Mouse (Mus musculus) T-helper 17 cell (primary cell): ENCODE data around the gene Col25a1.

ENCODE experiments used
- in situ Hi-C, 2 experiments: fragments of 300-600 bp; cut with MboI, MseI; formaldehyde crosslinking; loops; 1 replicate in 1 of 2; 2 replicates in 1 of 2; pipeline ENCODE4 v1.15.1; 2025; ENCODE audit warnings: high pct_unique_total_duplicates in 2 of 2

Col25a1 gene

GRCm38 (mm10) chr3:130436956-130437355 is 305.7 kb downstream of the Col25a1 start:
- in situ Hi-C loops = no loop called here

- in situ Hi-C loops = no loop called here
These were observed 308.5 kb downstream of the Col25a1 start for GRCm38 (mm10) chr3:130439767-130440166.

GRCm38 (mm10) chr3:130440689-130441088 is 309.4 kb downstream of the Col25a1 start:
- in situ Hi-C loops = no loop called here

DNA sequence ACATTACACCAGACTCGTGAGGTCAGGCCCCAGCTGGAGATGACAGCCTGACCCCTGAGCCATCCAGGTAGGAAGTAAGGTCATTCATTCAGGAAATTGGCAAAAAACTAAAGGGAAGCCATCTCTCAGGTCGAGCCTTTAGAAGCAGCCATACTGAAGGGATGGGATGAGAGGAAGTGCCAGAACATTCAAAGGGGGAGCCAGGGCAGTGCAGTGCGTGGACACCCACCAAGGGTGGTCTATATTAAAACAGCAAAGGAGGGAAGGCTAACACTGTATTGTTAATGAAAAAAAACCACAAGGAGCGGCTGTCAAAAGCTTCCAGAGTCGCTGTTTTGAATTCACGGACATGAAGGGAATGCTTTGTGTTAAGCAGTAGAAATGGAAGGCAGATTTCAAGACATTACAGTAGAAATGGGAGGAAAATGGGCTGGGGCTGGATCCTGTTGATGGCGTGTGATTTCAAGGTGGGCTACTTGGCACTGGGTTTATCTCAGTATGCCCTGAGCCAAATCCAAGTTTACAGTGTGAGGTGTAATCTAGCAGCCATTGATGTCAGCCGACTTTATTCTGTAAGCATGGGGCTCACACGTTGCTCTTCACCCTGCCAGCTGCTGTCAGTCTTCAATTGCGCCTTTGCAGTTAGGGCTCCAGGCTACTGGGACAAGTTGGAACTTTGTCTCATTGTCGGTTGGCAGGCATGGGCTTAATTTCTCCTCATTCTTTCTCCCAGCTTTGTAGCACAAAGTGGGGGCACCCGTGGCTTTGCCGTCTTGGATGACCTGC is 312.7 kb downstream of the Col25a1 start:
- in situ Hi-C loops = no loop called here

DNA sequence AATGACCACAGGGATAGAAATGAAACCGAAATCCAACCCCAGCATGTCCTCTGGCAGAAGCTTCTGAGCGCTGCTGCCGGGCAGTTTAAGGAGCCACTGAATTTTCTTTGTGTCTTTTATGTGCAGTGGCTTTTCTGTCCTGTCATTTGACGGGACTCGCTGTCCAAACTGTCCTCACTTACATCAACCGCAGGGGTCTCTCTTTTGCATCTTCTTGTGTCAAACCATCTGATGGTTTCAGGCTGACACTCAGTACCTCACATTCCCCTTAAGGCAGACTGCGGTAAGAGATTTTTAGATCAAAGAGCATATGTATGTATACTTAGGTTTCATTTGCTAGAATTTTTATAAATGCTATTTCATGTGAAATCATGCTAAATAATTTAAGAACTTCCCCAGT is 318.6 kb downstream of the Col25a1 start:
- in situ Hi-C loops = no loop called here

- in situ Hi-C loops = no loop called here
These were observed 334.1 kb downstream of the Col25a1 start for GRCm38 (mm10) chr3:130465371-130465770.

- in situ Hi-C loops = loop anchor here in 1 of 2 experiments (10.0 kb wide), 1 partner anchor 1218 kb away; no protein-coding TSS in a partner anchor
These were observed 342.0 kb downstream of the Col25a1 start for GRCm38 (mm10) chr3:130473211-130473768.

- in situ Hi-C loops = loop anchor here in 1 of 2 experiments (10.0 kb wide), 1 partner anchor 1219 kb away; no protein-coding TSS in a partner anchor
These were observed 342.7 kb downstream of the Col25a1 start for GRCm38 (mm10) chr3:130473970-130474369.

DNA sequence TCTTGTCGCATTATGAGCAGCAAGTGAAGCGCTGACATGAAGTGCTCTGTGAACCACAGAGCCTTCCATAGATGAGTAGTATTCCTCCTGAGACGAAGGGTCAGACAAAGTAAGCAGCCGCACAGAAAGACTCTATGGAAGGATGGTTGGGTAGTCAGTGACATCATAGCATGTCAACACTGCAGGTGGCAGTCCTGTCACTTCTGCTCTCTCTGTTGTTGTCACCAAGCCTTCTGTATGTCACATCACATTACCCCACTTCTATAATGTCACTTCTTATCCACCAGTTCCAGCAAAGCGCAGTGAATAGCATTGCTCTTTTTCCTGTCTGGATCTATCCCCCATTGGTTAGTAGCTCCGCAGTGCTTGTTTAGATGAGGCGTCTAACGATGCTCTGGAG is 351.2 kb downstream of the Col25a1 start:
- in situ Hi-C loops = loop anchor here in 1 of 2 experiments (10.0 kb wide), 1 partner anchor 1592 kb away; no protein-coding TSS in a partner anchor

- in situ Hi-C loops = loop anchor here in 1 of 2 experiments (10.0 kb wide), 1 partner anchor 1586 kb away; no protein-coding TSS in a partner anchor
These were observed 357.5 kb downstream of the Col25a1 start for GRCm38 (mm10) chr3:130488839-130489238.

DNA sequence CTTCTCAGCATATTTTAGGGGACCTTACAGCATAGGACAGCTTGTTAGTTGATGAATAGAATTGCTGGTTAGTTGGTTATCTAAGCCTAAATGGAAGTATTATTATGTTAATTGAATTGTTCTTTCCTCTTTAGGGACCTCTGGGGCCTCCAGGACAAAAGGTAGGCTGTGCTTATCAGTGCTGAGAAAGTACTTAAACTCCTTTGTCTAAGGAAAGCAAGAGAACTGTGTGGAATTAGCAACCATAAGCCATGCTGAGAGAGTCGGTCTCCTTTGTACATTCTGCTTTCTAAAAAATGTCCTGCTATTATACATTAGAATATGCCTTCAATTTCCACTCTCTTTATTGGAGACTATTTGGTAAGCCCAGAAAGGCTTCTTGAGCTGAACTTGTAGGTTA is 362.9 kb downstream of the Col25a1 start:
- in situ Hi-C loops = no loop called here

DNA sequence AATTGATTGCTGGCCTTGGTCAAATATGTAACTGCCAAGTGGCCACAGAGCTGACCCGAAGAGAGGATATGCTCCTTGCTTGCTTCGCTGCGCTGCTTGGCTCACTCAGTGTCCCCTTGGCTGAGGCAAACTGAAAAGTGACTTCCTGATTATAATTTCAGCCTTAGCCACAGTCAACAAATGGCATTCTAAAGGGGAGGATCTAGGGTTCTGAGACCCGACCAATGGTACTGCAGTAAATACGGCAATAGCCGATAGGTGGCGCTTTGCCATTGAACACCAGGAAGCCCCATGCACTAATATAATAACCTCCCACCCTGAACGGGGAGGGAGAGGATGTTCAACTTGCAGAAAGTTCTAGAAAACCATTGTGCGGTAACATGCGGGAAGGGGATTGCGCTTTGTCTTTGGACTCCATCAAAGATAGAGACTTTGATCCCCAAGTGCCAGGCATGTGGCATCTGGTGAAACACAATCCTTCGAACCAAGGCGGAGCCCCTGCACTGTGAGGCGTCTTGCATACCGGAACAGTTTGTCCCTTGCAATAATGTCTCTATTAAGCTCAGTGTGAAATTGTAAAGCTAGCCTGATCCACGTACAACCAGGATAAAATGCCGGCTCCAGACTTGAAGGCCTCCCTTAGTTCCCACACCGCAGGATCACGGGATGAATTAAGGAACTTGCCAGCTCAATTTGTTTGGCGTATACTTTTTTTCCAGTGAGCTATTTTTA is 363.5 kb downstream of the Col25a1 start:
- in situ Hi-C loops = no loop called here

- in situ Hi-C loops = no loop called here
These were observed 365.7 kb downstream of the Col25a1 start for GRCm38 (mm10) chr3:130497036-130497435.

GRCm38 (mm10) chr3:130501713-130502112 is 370.4 kb downstream of the Col25a1 start:
- in situ Hi-C loops = loop anchor here in 1 of 2 experiments (10.0 kb wide), 1 partner anchor 197 kb away; no protein-coding TSS in a partner anchor

DNA sequence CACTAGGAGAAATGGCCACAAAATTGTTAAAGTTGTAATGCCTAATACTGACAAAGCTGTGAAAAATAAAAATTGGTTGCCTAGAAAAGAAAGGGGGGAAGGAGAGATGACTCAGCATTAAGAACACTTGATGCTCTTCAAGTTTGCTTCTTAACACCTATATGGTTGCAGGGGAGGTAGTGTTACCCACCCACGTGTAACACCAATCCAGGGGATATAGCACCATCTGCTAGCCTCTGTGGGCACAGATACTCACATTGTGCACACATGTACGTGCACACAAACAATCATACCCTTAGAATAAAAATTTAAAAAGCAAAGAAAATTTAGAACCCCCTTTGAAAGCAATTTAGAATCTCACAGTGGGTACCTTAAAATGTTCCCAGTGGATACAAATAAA is 377.0 kb downstream of the Col25a1 start:
- in situ Hi-C loops = loop anchor here in 1 of 2 experiments (10.0 kb wide), 1 partner anchor 204 kb away; no protein-coding TSS in a partner anchor

DNA sequence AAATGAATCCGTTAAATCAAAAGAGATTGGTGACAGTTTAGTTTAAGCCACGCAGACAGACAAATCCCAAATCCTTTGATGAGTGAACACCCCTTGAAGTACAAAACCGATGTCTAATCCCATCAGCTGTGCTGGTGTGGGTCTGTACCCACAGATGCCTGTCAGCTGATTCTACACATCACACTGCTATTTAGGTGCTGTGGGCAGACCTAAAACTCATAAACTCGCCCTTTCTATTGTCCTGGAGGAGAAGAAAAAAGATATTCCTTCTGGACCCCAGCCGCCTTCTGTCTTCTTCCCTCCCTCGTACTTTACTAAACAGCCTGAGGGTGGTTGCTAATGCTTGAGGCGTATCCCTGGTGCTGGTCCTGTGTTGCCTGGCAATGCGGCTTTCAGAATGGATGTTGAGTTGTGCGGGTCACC is 387.2 kb downstream of the Col25a1 start:
- in situ Hi-C loops = no loop called here

GRCm38 (mm10) chr3:130521834-130522476 is 390.7 kb downstream of the Col25a1 start:
- in situ Hi-C loops = no loop called here

DNA sequence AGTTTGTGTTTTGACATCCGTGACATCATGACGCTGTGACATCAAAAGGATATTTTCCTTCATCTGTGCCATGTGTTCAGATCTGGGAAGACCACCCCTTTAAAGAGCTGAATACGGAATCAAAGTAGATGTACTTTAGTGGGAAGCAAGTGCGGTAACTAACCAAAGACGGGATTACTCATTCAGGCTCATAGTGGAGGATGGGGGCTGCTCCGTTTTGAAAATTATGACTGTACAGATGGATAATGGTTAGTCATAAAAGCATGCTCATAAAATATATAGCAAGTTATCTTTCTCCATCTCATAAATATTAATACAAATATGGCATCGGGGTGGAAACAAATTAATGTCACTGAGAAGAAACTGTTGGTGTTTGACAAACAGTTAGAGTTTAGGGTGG is 391.7 kb downstream of the Col25a1 start:
- in situ Hi-C loops = no loop called here

DNA sequence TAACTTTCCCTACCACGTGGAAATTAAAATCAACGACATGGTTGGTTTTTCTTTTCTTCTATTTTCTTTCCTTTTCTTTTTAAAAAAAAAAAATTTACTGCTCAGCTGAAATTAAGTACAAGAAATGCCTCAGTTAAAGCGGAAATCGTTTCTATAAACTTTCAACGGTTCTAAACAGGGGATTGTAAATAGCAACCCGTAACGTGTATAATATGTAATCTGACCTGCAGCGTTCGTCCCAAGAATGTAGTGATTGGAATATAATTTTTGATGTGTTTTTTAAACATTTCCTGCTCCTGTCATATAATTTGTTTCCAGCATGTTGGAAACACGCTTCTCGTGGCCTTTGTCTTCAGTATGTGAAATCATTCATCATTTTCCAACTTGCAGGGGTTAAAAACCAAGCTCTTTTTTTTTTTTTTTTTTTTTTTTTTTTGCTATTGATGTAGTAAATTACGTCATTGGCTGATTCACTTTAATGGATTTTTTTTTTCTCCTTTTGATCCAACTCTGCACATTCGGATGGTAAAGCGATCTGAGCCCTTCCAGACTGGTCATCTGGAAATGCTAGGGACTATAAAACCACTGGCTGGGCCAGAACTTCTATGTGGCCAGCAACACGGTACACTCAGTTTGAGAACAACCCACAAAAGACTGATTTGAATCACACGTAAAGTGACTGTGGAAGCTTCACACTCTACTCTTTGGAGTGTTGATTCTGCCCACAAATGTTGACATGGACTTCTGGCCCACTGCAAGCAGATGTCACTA is 393.3 kb downstream of the Col25a1 start:
- in situ Hi-C loops = no loop called here

GRCm38 (mm10) chr3:130535021-130535420 is 403.7 kb downstream of the Col25a1 start:
- in situ Hi-C loops = no loop called here

DNA sequence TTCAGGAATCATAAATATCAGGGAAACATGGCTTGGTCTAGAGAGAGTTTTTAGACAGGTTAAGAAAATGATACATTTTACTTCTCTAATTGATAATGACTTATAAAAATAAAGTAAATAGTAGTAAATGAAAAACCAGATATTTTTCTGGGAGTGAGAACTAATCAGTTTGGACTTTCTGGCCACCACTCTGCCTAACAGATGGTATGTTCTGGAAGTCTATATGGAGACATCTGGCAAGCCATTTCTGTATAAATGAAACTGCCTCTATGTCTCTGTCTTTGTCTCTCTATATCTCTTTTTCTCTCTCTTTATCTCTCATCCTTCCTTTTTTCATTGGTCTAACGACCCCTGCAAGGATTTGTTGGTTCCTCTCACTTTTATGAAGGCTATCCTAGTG is 410.2 kb downstream of the Col25a1 start:
- in situ Hi-C loops = no loop called here
